Mouse (Mus musculus): ENCODE results near the gene Lrrc56. TPM values are rescaled to one million over a fixed set of nuclear protein-coding genes. Genes with fewer than 3 reads are reported as not detected.
"Not testable (repeated sequence)": the region's sequence is repeated elsewhere in the genome, so short reads cannot be mapped to it uniquely, and the experiment has no call there.

Lrrc56 gene
- total and polyA plus RNA-seq, 2 experiments from 2014 or later = 2.9 to 5.6 TPM

GRCm38 (mm10) chr7:141230570-141230969, 36.6 kb downstream of the Lrrc56 start:
- Histone ChIP-seq H3K4me1 (ENCODE audit: control insufficient read depth, insufficient read depth) (peaks cover 17% of the 10 kb centered on the region), H3K9ac (replicated peaks; ENCODE audit: low read depth, low read length) (no peak overlapping the region), H3K4me3 (ENCODE audit: low read depth, low read length) (no peak overlapping the region), H3K27ac (ENCODE audit: low read depth) (no peak overlapping the region), H3K9me3 (replicated peaks; ENCODE audit: control insufficient read depth, low read length) (no peaks in the 10 kb centered on the region), H3K36me3 (replicated peaks; ENCODE audit: control insufficient read depth, insufficient read depth, low read length) (peaks cover 52% of the 10 kb centered on the region), H3K27me3 (ENCODE audit: control insufficient read depth, insufficient read depth, low read length) (no peaks in the 10 kb centered on the region), H3K4me2 (ENCODE audit: low read depth, low read length) (no peak overlapping the region)
- TF ChIP-seq CTCF (IDR thresholded peaks at IDR 0.05; ENCODE audit: low read depth) = no peak
- no peak for TF ChIP-seq EP300 (IDR thresholded peaks at IDR 0.05; ENCODE audit: low read depth)
- DNase-seq (ENCODE audit: low spot score) (no peak), ATAC-seq (ENCODE audit: insufficient read depth, low read depth) (no peak)
- WGBS = 87% methylated on average over 4 of the region's 4 CpGs

GRCm38 (mm10) chr7:141231111-141231510, 37.2 kb downstream of the Lrrc56 start:
- TF ChIP-seq CTCF (IDR thresholded peaks at IDR 0.05; ENCODE audit: low read depth) = no peak
- no peak for TF ChIP-seq EP300 (IDR thresholded peaks at IDR 0.05; ENCODE audit: low read depth)
- Histone ChIP-seq H3K9me3 (replicated peaks; ENCODE audit: control insufficient read depth, low read length) (no peaks in the 10 kb centered on the region), H3K27me3 (ENCODE audit: control insufficient read depth, insufficient read depth, low read length) (no peaks in the 10 kb centered on the region), H3K9ac (replicated peaks; ENCODE audit: low read depth, low read length) (no peak overlapping the region), H3K36me3 (replicated peaks; ENCODE audit: control insufficient read depth, insufficient read depth, low read length) (peaks cover 56% of the 10 kb centered on the region), H3K27ac (ENCODE audit: low read depth) (no peak overlapping the region), H3K4me2 (ENCODE audit: low read depth, low read length) (no peak overlapping the region), H3K4me1 (ENCODE audit: control insufficient read depth, insufficient read depth) (peaks cover 17% of the 10 kb centered on the region), H3K4me3 (ENCODE audit: low read depth, low read length) (no peak overlapping the region)
- 92% methylated on average over 3 of the region's 3 CpGs for WGBS
- ATAC-seq (ENCODE audit: insufficient read depth, low read depth) = no peak
- DNase-seq (ENCODE audit: low spot score) = no peak

DNA sequence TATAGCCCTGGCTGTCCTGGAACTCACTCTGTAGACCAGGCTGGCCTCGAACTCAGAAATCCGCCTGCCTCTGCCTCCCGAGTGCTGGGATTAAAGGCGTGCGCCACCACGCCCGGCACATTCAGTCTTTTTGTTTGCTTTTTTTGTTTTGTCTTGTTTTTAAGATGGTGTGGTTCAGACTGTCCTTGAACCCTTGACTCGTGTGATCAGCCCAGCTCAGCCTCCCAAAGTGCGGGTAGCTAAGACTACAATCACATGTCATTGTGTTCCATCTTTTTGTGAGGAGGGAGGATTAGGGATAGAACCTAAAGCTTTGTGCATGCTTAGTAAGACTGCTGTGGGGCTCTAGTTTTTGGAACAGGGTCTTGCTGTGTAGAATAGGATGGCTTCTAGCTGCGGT, 37.6 kb downstream of the Lrrc56 start:
- no peak overlapping the region for H3K4me2 ChIP-seq (ENCODE audit: low read depth, low read length)
- ATAC-seq (ENCODE audit: insufficient read depth, low read depth) (no peak), DNase-seq (ENCODE audit: low spot score) (no peak)
- H3K9ac ChIP-seq (replicated peaks; ENCODE audit: low read depth, low read length) = no peak overlapping the region
- TF ChIP-seq CTCF (IDR thresholded peaks at IDR 0.05; ENCODE audit: low read depth) (no peak), EP300 (IDR thresholded peaks at IDR 0.05; ENCODE audit: low read depth) (no peak)
- no peaks in the 10 kb centered on the region for H3K27me3 ChIP-seq (ENCODE audit: control insufficient read depth, insufficient read depth, low read length)
- 88% methylated on average over 10 of the region's 10 CpGs for WGBS
- H3K9me3 ChIP-seq (replicated peaks; ENCODE audit: control insufficient read depth, low read length) = no peaks in the 10 kb centered on the region
- no peak overlapping the region for H3K27ac ChIP-seq (ENCODE audit: low read depth)
- H3K4me1 ChIP-seq (ENCODE audit: control insufficient read depth, insufficient read depth) = peaks cover 17% of the 10 kb centered on the region
- no peak overlapping the region for H3K4me3 ChIP-seq (ENCODE audit: low read depth, low read length)
- peaks cover 60% of the 10 kb centered on the region for H3K36me3 ChIP-seq (replicated peaks; ENCODE audit: control insufficient read depth, insufficient read depth, low read length)

- not testable (repeated sequence) for H3K27me3 ChIP-seq (ENCODE audit: control insufficient read depth, insufficient read depth, low read length)
Measured at GRCm38 (mm10) chr7:141250486-141250885, 56.5 kb downstream of the Lrrc56 start.

GRCm38 (mm10) chr7:141256159-141256558, 62.2 kb downstream of the Lrrc56 start:
- no peak overlapping the region for H3K4me3 ChIP-seq (ENCODE audit: low read depth, low read length)
- no peak for ATAC-seq (ENCODE audit: insufficient read depth, low read depth)
- H3K27ac ChIP-seq (ENCODE audit: low read depth) = no peak overlapping the region
- H3K4me1 ChIP-seq (ENCODE audit: control insufficient read depth, insufficient read depth) = no peaks in the 10 kb centered on the region
- 85% methylated on average over 10 of the region's 10 CpGs for WGBS
- H3K9me3 ChIP-seq (replicated peaks; ENCODE audit: control insufficient read depth, low read length) = no peaks in the 10 kb centered on the region
- H3K27me3 ChIP-seq (ENCODE audit: control insufficient read depth, insufficient read depth, low read length) = no peaks in the 10 kb centered on the region
- DNase-seq (ENCODE audit: low spot score) = no peak
- H3K36me3 ChIP-seq (replicated peaks; ENCODE audit: control insufficient read depth, insufficient read depth, low read length) = peaks cover 89% of the 10 kb centered on the region
- TF ChIP-seq CTCF (IDR thresholded peaks at IDR 0.05; ENCODE audit: low read depth) = no peak
- no peak for TF ChIP-seq EP300 (IDR thresholded peaks at IDR 0.05; ENCODE audit: low read depth)
- no peak overlapping the region for H3K4me2 ChIP-seq (ENCODE audit: low read depth, low read length)
- H3K9ac ChIP-seq (replicated peaks; ENCODE audit: low read depth, low read length) = no peak overlapping the region

More at GRCm38 (mm10) chr7:141250486-141250885, 56.5 kb downstream of the Lrrc56 start:
- WGBS = 83% methylated on average over 4 of the region's 4 CpGs
- DNase-seq (ENCODE audit: low spot score); H3K4me3 ChIP-seq (ENCODE audit: low read depth, low read length); H3K4me2 ChIP-seq (ENCODE audit: low read depth, low read length); ATAC-seq (ENCODE audit: insufficient read depth, low read depth); H3K4me1 ChIP-seq (ENCODE audit: control insufficient read depth, insufficient read depth); H3K9me3 ChIP-seq (replicated peaks; ENCODE audit: control insufficient read depth, low read length); H3K9ac ChIP-seq (replicated peaks; ENCODE audit: low read depth, low read length); H3K27ac ChIP-seq (ENCODE audit: low read depth): not testable (repeated sequence)
- peaks cover 86% of the 10 kb centered on the region for H3K36me3 ChIP-seq (replicated peaks; ENCODE audit: control insufficient read depth, insufficient read depth, low read length)

MicroRNAs within 50 kb of the gene (microRNA counts, 519-probe panel; counts per million panel counts)
- microRNA mmu-miR-210 = 5,683 counts per million, percentile 74 among the panel's probes with 10 or more counts

Small RNA genes within 50 kb of the gene (microRNA-seq; reads per million reads assigned to microRNA genes)
- 1,367 reads per million, percentile 82 among the genes with 10 or more reads in this experiment for gene Mir210

Other genes starting within 250 kb of the Lrrc56 start
- gene Ifitm5, start 243.9 kb upstream of the Lrrc56 start, total RNA-seq (2014; rRNA removed; ENCODE audit: low replicate concordance) = 3.4 TPM in 1 of 2 replicates, not detected in the other
- gene Ifitm5, start 243.9 kb upstream of the Lrrc56 start, polyA plus RNA-seq (2015; fragmentation: Nextera tagmentation; extraction: Ambion mirVana) = 0.56 and 0.87 TPM in 2 replicates
- gene Gm45717, start 238.2 kb upstream of the Lrrc56 start, total RNA-seq (2014; rRNA removed; ENCODE audit: low replicate concordance) = not detected in 2 replicates
- gene Gm45717, start 238.2 kb upstream of the Lrrc56 start, polyA plus RNA-seq (2015; fragmentation: Nextera tagmentation; extraction: Ambion mirVana) = 0.36 TPM in 1 of 2 replicates, not detected in the other
- gene Ifitm2, start 238.2 kb upstream of the Lrrc56 start, total RNA-seq (2014; rRNA removed; ENCODE audit: low replicate concordance) = 172 and 232 TPM in 2 replicates
- gene Ifitm2, start 238.2 kb upstream of the Lrrc56 start, polyA plus RNA-seq (2015; fragmentation: Nextera tagmentation; extraction: Ambion mirVana) = 516 and 534 TPM in 2 replicates
- 1.4 and 23.1 TPM in 2 replicates for gene Ifitm1, start 226.9 kb upstream of the Lrrc56 start, total RNA-seq (2014; rRNA removed; ENCODE audit: low replicate concordance)
- 4.1 and 6.6 TPM in 2 replicates for gene Ifitm1, start 226.9 kb upstream of the Lrrc56 start, polyA plus RNA-seq (2015; fragmentation: Nextera tagmentation; extraction: Ambion mirVana)
- 148 and 324 TPM in 2 replicates for gene Ifitm3, start 183.4 kb upstream of the Lrrc56 start, total RNA-seq (2014; rRNA removed; ENCODE audit: low replicate concordance)
- 202 and 230 TPM in 2 replicates for gene Ifitm3, start 183.4 kb upstream of the Lrrc56 start, polyA plus RNA-seq (2015; fragmentation: Nextera tagmentation; extraction: Ambion mirVana)
- not detected in 2 replicates for gene Ifitm6, start 176.2 kb upstream of the Lrrc56 start, total RNA-seq (2014; rRNA removed; ENCODE audit: low replicate concordance)
- gene Ifitm6, start 176.2 kb upstream of the Lrrc56 start, polyA plus RNA-seq (2015; fragmentation: Nextera tagmentation; extraction: Ambion mirVana) = 0.30 and 0.74 TPM in 2 replicates
- not detected in 2 replicates for gene Gm17387, start 165.0 kb upstream of the Lrrc56 start, total RNA-seq (2014; rRNA removed; ENCODE audit: low replicate concordance)
- not detected in 2 replicates for gene Gm17387, start 165.0 kb upstream of the Lrrc56 start, polyA plus RNA-seq (2015; fragmentation: Nextera tagmentation; extraction: Ambion mirVana)
- 0.43 TPM in 1 of 2 replicates, not detected in the other for gene B4galnt4, start 133.1 kb upstream of the Lrrc56 start, total RNA-seq (2014; rRNA removed; ENCODE audit: low replicate concordance)
- 0.10 TPM in 1 of 2 replicates, not detected in the other for gene B4galnt4, start 133.1 kb upstream of the Lrrc56 start, polyA plus RNA-seq (2015; fragmentation: Nextera tagmentation; extraction: Ambion mirVana)
- gene Pkp3, start 115.9 kb upstream of the Lrrc56 start, total RNA-seq (2014; rRNA removed; ENCODE audit: low replicate concordance) = 3.8 TPM in 1 of 2 replicates, not detected in the other
- 0.19 and 0.20 TPM in 2 replicates for gene Pkp3, start 115.9 kb upstream of the Lrrc56 start, polyA plus RNA-seq (2015; fragmentation: Nextera tagmentation; extraction: Ambion mirVana)
- 10.3 and 16.8 TPM in 2 replicates for gene Sigirr, start 93.6 kb upstream of the Lrrc56 start, total RNA-seq (2014; rRNA removed; ENCODE audit: low replicate concordance)
- 4.2 and 5.1 TPM in 2 replicates for gene Sigirr, start 93.6 kb upstream of the Lrrc56 start, polyA plus RNA-seq (2015; fragmentation: Nextera tagmentation; extraction: Ambion mirVana)
- not detected in 2 replicates for gene Ano9, start 76.4 kb upstream of the Lrrc56 start, total RNA-seq (2014; rRNA removed; ENCODE audit: low replicate concordance)
- 0.04 and 0.07 TPM in 2 replicates for gene Ano9, start 76.4 kb upstream of the Lrrc56 start, polyA plus RNA-seq (2015; fragmentation: Nextera tagmentation; extraction: Ambion mirVana)
- 22.3 and 35.5 TPM in 2 replicates for gene Ptdss2, start 71.8 kb upstream of the Lrrc56 start, total RNA-seq (2014; rRNA removed; ENCODE audit: low replicate concordance)
- gene Ptdss2, start 71.8 kb upstream of the Lrrc56 start, polyA plus RNA-seq (2015; fragmentation: Nextera tagmentation; extraction: Ambion mirVana) = 54.8 and 56.9 TPM in 2 replicates
- 157 and 172 TPM in 2 replicates for gene Rnh1, start 21.3 kb upstream of the Lrrc56 start, total RNA-seq (2014; rRNA removed; ENCODE audit: low replicate concordance)
- gene Rnh1, start 21.3 kb upstream of the Lrrc56 start, polyA plus RNA-seq (2015; fragmentation: Nextera tagmentation; extraction: Ambion mirVana) = 88.3 and 90.2 TPM in 2 replicates
- gene Hras, start 152 bp upstream of the Lrrc56 start, total RNA-seq (2014; rRNA removed; ENCODE audit: low replicate concordance) = 72.2 and 74.9 TPM in 2 replicates
- gene Hras, start 152 bp upstream of the Lrrc56 start, polyA plus RNA-seq (2015; fragmentation: Nextera tagmentation; extraction: Ambion mirVana) = 73.5 and 78.9 TPM in 2 replicates
- 0.12 TPM in 1 of 2 replicates, not detected in the other for gene Lmntd2, start 19.9 kb downstream of the Lrrc56 start, total RNA-seq (2014; rRNA removed; ENCODE audit: low replicate concordance)
- 0.07 and 0.15 TPM in 2 replicates for gene Lmntd2, start 19.9 kb downstream of the Lrrc56 start, polyA plus RNA-seq (2015; fragmentation: Nextera tagmentation; extraction: Ambion mirVana)
- gene Rassf7, start 21.7 kb downstream of the Lrrc56 start, total RNA-seq (2014; rRNA removed; ENCODE audit: low replicate concordance) = 6.7 and 43.2 TPM in 2 replicates
- 5.8 and 7.1 TPM in 2 replicates for gene Rassf7, start 21.7 kb downstream of the Lrrc56 start, polyA plus RNA-seq (2015; fragmentation: Nextera tagmentation; extraction: Ambion mirVana)
- gene Phrf1, start 34.6 kb downstream of the Lrrc56 start, total RNA-seq (2014; rRNA removed; ENCODE audit: low replicate concordance) = 28.9 and 31.9 TPM in 2 replicates
- 17.4 and 20.4 TPM in 2 replicates for gene Phrf1, start 34.6 kb downstream of the Lrrc56 start, polyA plus RNA-seq (2015; fragmentation: Nextera tagmentation; extraction: Ambion mirVana)
- 10.0 and 18.8 TPM in 2 replicates for gene Irf7, start 72.3 kb downstream of the Lrrc56 start, total RNA-seq (2014; rRNA removed; ENCODE audit: low replicate concordance)
- gene Irf7, start 72.3 kb downstream of the Lrrc56 start, polyA plus RNA-seq (2015; fragmentation: Nextera tagmentation; extraction: Ambion mirVana) = 6.2 and 7.5 TPM in 2 replicates
- not detected in 2 replicates for gene Cdhr5, start 82.6 kb downstream of the Lrrc56 start, total RNA-seq (2014; rRNA removed; ENCODE audit: low replicate concordance)
- gene Cdhr5, start 82.6 kb downstream of the Lrrc56 start, polyA plus RNA-seq (2015; fragmentation: Nextera tagmentation; extraction: Ambion mirVana) = not detected in 2 replicates
- not detected in 2 replicates for gene Sct, start 85.0 kb downstream of the Lrrc56 start, total RNA-seq (2014; rRNA removed; ENCODE audit: low replicate concordance)
- gene Sct, start 85.0 kb downstream of the Lrrc56 start, polyA plus RNA-seq (2015; fragmentation: Nextera tagmentation; extraction: Ambion mirVana) = 1.0 and 1.6 TPM in 2 replicates
- not detected in 2 replicates for gene Drd4, start 97.8 kb downstream of the Lrrc56 start, total RNA-seq (2014; rRNA removed; ENCODE audit: low replicate concordance)
- 0.07 TPM in 1 of 2 replicates, not detected in the other for gene Drd4, start 97.8 kb downstream of the Lrrc56 start, polyA plus RNA-seq (2015; fragmentation: Nextera tagmentation; extraction: Ambion mirVana)
- gene Deaf1, start 133.5 kb downstream of the Lrrc56 start, total RNA-seq (2014; rRNA removed; ENCODE audit: low replicate concordance) = 26.4 and 30.6 TPM in 2 replicates
- gene Deaf1, start 133.5 kb downstream of the Lrrc56 start, polyA plus RNA-seq (2015; fragmentation: Nextera tagmentation; extraction: Ambion mirVana) = 21.2 and 22.0 TPM in 2 replicates
- 23.6 and 33.0 TPM in 2 replicates for gene Tmem80, start 133.6 kb downstream of the Lrrc56 start, total RNA-seq (2014; rRNA removed; ENCODE audit: low replicate concordance)
- gene Tmem80, start 133.6 kb downstream of the Lrrc56 start, polyA plus RNA-seq (2015; fragmentation: Nextera tagmentation; extraction: Ambion mirVana) = 29.8 and 29.9 TPM in 2 replicates
- 2.7 and 8.9 TPM in 2 replicates for gene Eps8l2, start 144.7 kb downstream of the Lrrc56 start, total RNA-seq (2014; rRNA removed; ENCODE audit: low replicate concordance)
- 0.67 and 0.69 TPM in 2 replicates for gene Eps8l2, start 144.7 kb downstream of the Lrrc56 start, polyA plus RNA-seq (2015; fragmentation: Nextera tagmentation; extraction: Ambion mirVana)
- gene Taldo1, start 198.0 kb downstream of the Lrrc56 start, total RNA-seq (2014; rRNA removed; ENCODE audit: low replicate concordance) = 151 and 173 TPM in 2 replicates
- 225 and 238 TPM in 2 replicates for gene Taldo1, start 198.0 kb downstream of the Lrrc56 start, polyA plus RNA-seq (2015; fragmentation: Nextera tagmentation; extraction: Ambion mirVana)
- gene Gatd1, start 220.0 kb downstream of the Lrrc56 start, total RNA-seq (2014; rRNA removed; ENCODE audit: low replicate concordance) = 29.4 and 32.7 TPM in 2 replicates
- gene Gatd1, start 220.0 kb downstream of the Lrrc56 start, polyA plus RNA-seq (2015; fragmentation: Nextera tagmentation; extraction: Ambion mirVana) = 19.9 and 24.2 TPM in 2 replicates
- gene Cend1, start 235.3 kb downstream of the Lrrc56 start, total RNA-seq (2014; rRNA removed; ENCODE audit: low replicate concordance) = 0.27 and 3.2 TPM in 2 replicates
- gene Cend1, start 235.3 kb downstream of the Lrrc56 start, polyA plus RNA-seq (2015; fragmentation: Nextera tagmentation; extraction: Ambion mirVana) = 1.7 and 1.8 TPM in 2 replicates
- gene Slc25a22, start 243.7 kb downstream of the Lrrc56 start, total RNA-seq (2014; rRNA removed; ENCODE audit: low replicate concordance) = 9.7 and 17.7 TPM in 2 replicates
- 11.8 and 13.1 TPM in 2 replicates for gene Slc25a22, start 243.7 kb downstream of the Lrrc56 start, polyA plus RNA-seq (2015; fragmentation: Nextera tagmentation; extraction: Ambion mirVana)
- gene Pidd1, start 249.9 kb downstream of the Lrrc56 start, total RNA-seq (2014; rRNA removed; ENCODE audit: low replicate concordance) = 0.15 and 2.0 TPM in 2 replicates
- 1.7 and 2.3 TPM in 2 replicates for gene Pidd1, start 249.9 kb downstream of the Lrrc56 start, polyA plus RNA-seq (2015; fragmentation: Nextera tagmentation; extraction: Ambion mirVana)

All from heart, postnatal 0 days (tissue).